Comparison of ENCODE assay signal across 22 mouse cellular contexts in the genomic region with DNA sequence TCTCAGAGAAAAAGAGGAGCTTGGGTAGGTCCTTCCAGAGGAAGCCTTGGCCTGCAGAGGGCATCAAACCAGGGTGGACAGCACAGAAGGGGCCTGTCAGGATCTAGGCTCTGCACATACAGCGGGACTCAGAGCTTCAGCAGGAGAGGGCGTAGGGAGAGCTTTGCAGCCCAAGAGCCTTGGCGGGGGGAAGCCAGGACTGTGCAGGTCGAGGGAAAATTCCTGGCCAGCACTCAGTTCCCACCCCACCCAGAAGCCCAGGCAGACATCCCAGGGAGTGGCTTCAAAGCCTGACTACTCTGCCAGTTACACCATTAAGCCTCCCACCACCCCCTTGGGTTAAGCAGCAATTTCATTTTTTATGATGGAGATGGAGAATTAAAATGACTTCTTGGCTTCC.
A peak's percentile ranks its signal among the peaks of the same experiment; 100 is the strongest.
DNase-seq lines count a peak whose midpoint lies in the region; TF ChIP-seq lines count a peak whose summit lies in the region.
"Had no signal": no experiment of that assay in that cellular context is flagged by ENCODE, and none has a peak within 500 bp of the region (broad histone marks: within the 10 kb centered on the region; RNA-seq: fewer than 3 reads in every experiment).

No protein-coding gene starts in this region.

- no peaks in the 10 kb centered on the region for H3K27me3 ChIP-seq in heart, adult 2 months (ENCODE audit: control insufficient read depth, insufficient read depth, low read length)
- H3K27me3 ChIP-seq in heart, embryonic 10.5 days (ENCODE audit: insufficient read depth, poor library complexity, severe bottlenecking) = no peaks in the 10 kb centered on the region
- H3K27me3 ChIP-seq: liver, embryonic 13.5 days; midbrain, embryonic 12.5 days; neural tube, embryonic 15.5 days; stomach, embryonic 15.5 days had no signal

- no peak for TF ChIP-seq EP300 in heart, adult 2 months (IDR thresholded peaks at IDR 0.05; ENCODE audit: insufficient read depth, low read depth, low read length)

- peak; percentile 31 for TF ChIP-seq CTCF in heart, adult 2 months (IDR thresholded peaks at IDR 0.05)
- TF ChIP-seq CTCF in left cerebral cortex, adult 2 months (IDR thresholded peaks at IDR 0.05) = no peak; the same call in 1 of the 2 replicates

- no peaks in the 10 kb centered on the region; the same call in 1 of the 2 replicates for H3K9me3 ChIP-seq in heart, embryonic 10.5 days
- H3K9me3 ChIP-seq: liver, embryonic 13.5 days; midbrain, embryonic 12.5 days; neural tube, embryonic 15.5 days; stomach, embryonic 15.5 days had no signal

- DNase-seq in heart, adult 2 months = peak in 1 of 2 experiments; percentile 36
- no peak for DNase-seq in heart, embryonic 10.5 days (ENCODE audit: low spot score)
- no peak for DNase-seq in left cerebral cortex, adult 2 months (ENCODE audit: extremely low spot score in 1 of 2, low spot score in 2 of 2)
- no peak for DNase-seq in left cerebral cortex, adult 11 months (ENCODE audit: low spot score)
- peak; percentile 32 for DNase-seq in testis, postnatal 10 days (ENCODE audit: low spot score)
- DNase-seq in testis, postnatal 14 days (ENCODE audit: low spot score) = no peak
- no peak for DNase-seq in neural tube, embryonic 10.5 days (ENCODE audit: extremely low spot score, low spot score)
- DNase-seq: B cell, adult 2 months; cerebellum, adult 8-10 months; cerebellum, postnatal 36 days; heart, postnatal 36 days; liver, embryonic 13.5 days; lung, adult 2 months; retina, postnatal 1 day; right cerebral cortex, postnatal 14 days; thymus, adult 18-20 months; thymus, postnatal 25 days had no signal

- peak overlapping the region; percentile 52 for H3K27ac ChIP-seq in heart, adult 2 months
- no peak overlapping the region for H3K27ac ChIP-seq in heart, embryonic 10.5 days
- H3K27ac ChIP-seq in left cerebral cortex, adult 2 months = peak overlapping the region; percentile 44; the same call in 1 of the 2 replicates
- H3K27ac ChIP-seq: hindbrain, embryonic 14.5 days; liver, embryonic 13.5 days; midbrain, embryonic 12.5 days; neural tube, embryonic 15.5 days; stomach, embryonic 15.5 days had no signal

- H3K9ac ChIP-seq in heart, adult 2 months (ENCODE audit: low read depth, low read length) = no peak overlapping the region
- H3K9ac ChIP-seq: hindbrain, embryonic 14.5 days; liver, embryonic 13.5 days; midbrain, embryonic 12.5 days; neural tube, embryonic 15.5 days; stomach, embryonic 15.5 days had no signal

- no peak for TF ChIP-seq POLR2A in heart, adult 2 months (IDR thresholded peaks at IDR 0.05; ENCODE audit: insufficient read depth, low read depth, low read length)

- intact Hi-C loops in heart, adult 2 months (cut with DNase I) = loop anchor here (2.0 to 5.0 kb wide), 2 partner anchors 60 to 135 kb away; no protein-coding TSS in a partner anchor
- intact Hi-C loops in left cerebral cortex, adult 2 months (cut with DNase I) = loop anchor here (5.0 kb wide), 1 partner anchor 330 kb away; no protein-coding TSS in a partner anchor

- H3K4me1 ChIP-seq in heart, adult 2 months (ENCODE audit: control insufficient read depth, insufficient read depth, low read length) = peaks cover 4% of the 10 kb centered on the region; the same call in 1 of the 2 replicates
- peaks cover 30% of the 10 kb centered on the region for H3K4me1 ChIP-seq in heart, embryonic 10.5 days
- H3K4me1 ChIP-seq: midbrain, embryonic 12.5 days had no signal

- H3K79me2 ChIP-seq in heart, adult 2 months (replicated peaks; ENCODE audit: control insufficient read depth, insufficient read depth, low read length) = no peaks in the 10 kb centered on the region

- no peak overlapping the region for H3K4me3 ChIP-seq in heart, adult 2 months
- H3K4me3 ChIP-seq in heart, embryonic 10.5 days = no peak overlapping the region
- no peak overlapping the region for H3K4me3 ChIP-seq in left cerebral cortex, adult 2 months
- H3K4me3 ChIP-seq: liver, embryonic 13.5 days; megakaryocyte, embryonic 14.5 days; midbrain, embryonic 12.5 days; neural tube, embryonic 15.5 days; stomach, embryonic 15.5 days had no signal

- H3K36me3 ChIP-seq in heart, adult 2 months (ENCODE audit: control insufficient read depth, insufficient read depth, low read length) = no peaks in the 10 kb centered on the region
- H3K36me3 ChIP-seq in heart, embryonic 10.5 days = no peaks in the 10 kb centered on the region
- H3K36me3 ChIP-seq: midbrain, embryonic 12.5 days; neural tube, embryonic 15.5 days; stomach, embryonic 15.5 days had no signal

- WGBS in heart, adult 2 months = 51% methylated on average over 4 of the region's 4 CpGs
- WGBS in heart, embryonic 10.5 days = 61% methylated on average over 4 of the region's 4 CpGs
